Mouse (Mus musculus): ENCODE measurements around the gene Olfr420.

DNA sequence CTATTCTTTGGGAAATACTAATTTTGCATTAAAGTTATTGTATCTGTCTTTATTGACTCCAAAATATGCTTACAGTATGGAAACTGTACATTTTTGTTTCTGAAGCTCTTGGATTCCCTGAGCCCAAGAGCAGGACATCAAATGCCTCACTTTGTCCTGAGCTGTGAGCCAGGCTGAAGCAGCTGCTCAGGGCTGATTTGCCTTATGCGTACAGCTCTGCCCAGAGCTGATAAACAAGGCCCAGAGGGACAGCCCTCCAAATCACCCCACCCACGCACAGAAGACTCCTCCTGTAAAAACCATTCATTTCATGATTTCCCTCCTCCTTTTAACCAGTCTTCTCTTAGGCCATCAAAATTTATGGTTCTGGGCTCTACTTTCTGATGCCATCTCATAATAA lies 16.1 kb downstream of the Olfr420 start:
- no peak for TF ChIP-seq HCFC1 (IDR thresholded peaks at IDR 0.05; ENCODE audit: borderline replicate concordance, insufficient read depth, low read length)
- TF ChIP-seq CHD2 (IDR thresholded peaks at IDR 0.05; ENCODE audit: low read depth, low read length) = no peak

Data from ES-E14 (cell line).